Mouse (Mus musculus) hindbrain, postnatal 0 days (tissue): ENCODE measurements around the gene Gnpat. TPM values are rescaled to one million over a fixed set of nuclear protein-coding genes. Genes with fewer than 3 reads are reported as not detected.

Source experiments
- ATAC-seq: fragments of 200-750 bp; cut with Nextera tagmentation; 2 replicates; pipeline ENCODE4 v1.8.0; 2017; ENCODE audit warnings: mild to moderate bottlenecking, moderate TSS enrichment, moderate library complexity
- DNase-seq: peaks from one replicate; pipeline ENCODE4 v3.0.0-alpha.2; 2015; ENCODE audit warnings: low spot score
- H3K27ac ChIP-seq: fragments of 300-500 bp; sonication (generic); 2 replicates; pipeline ENCODE4 v1.5.1; 2014; ENCODE audit warnings: mild to moderate bottlenecking
- H3K27me3 ChIP-seq: fragments of 300-500 bp; sonication (generic); 2 replicates; pipeline ENCODE4 v1.6.1; 2014; ENCODE audit warnings: low read length, mixed read lengths; ENCODE audit not compliant: insufficient read depth
- H3K36me3 ChIP-seq: fragments of 300-500 bp; sonication (generic); 2 replicates; pipeline ENCODE4 v1.6.1; 2014; ENCODE audit warnings: low read length, mixed read lengths; ENCODE audit not compliant: insufficient read depth
- H3K4me1 ChIP-seq: fragments of 300-500 bp; sonication (generic); 2 replicates; pipeline ENCODE4 v1.6.1; 2014; ENCODE audit warnings: antibody characterized with exemption, low read length, mixed read lengths; ENCODE audit not compliant: insufficient read depth
- H3K4me2 ChIP-seq: fragments of 300-500 bp; sonication (generic); 2 replicates; pipeline ENCODE4 v1.6.1; 2014; ENCODE audit warnings: low read depth, mild to moderate bottlenecking, low read length, moderate library complexity, mixed read lengths
- H3K4me3 ChIP-seq: fragments of 300-500 bp; sonication (generic); 2 replicates; pipeline ENCODE4 v1.5.1; 2014; ENCODE audit warnings: low read length
- H3K9ac ChIP-seq: fragments of 300-500 bp; sonication (generic); replicated peaks from 2 replicates; pipeline ENCODE4 v1.6.1; 2014; ENCODE audit warnings: mild to moderate bottlenecking, low read length, moderate library complexity, mixed read lengths
- H3K9me3 ChIP-seq: fragments of 300-500 bp; sonication (generic); 2 replicates; pipeline ENCODE4 v1.6.1; 2016; ENCODE audit warnings: low read length, mixed read lengths
- CTCF ChIP-seq: IDR thresholded peaks from 2 replicates; pipeline ENCODE4 v1.5.1; 2016; ENCODE audit warnings: antibody characterized with exemption, control low read depth, low read depth
- WGBS: fragments of 180-500 bp; shearing (Covaris S2); extraction: QIAGEN DNeasy Blood & Tissue Kit; methylation state at CpG from one replicate; pipeline ENCODE4 v1.1.7; 2014; 5-methylcytosine and 5-hydroxymethylcytosine counted together
- polyA plus RNA-seq: library from polyadenylated mRNA; unstranded; fragments of >200 nt; fragmentation: Nextera tagmentation; extraction: Ambion mirVana; gene quantifications from 2 replicates; pipeline ENCODE4 v1.2.1, GENCODE M21; 2015
- total RNA-seq: library from RNA; depleted of rRNA; stranded (reverse); fragments of >200 nt; gene quantifications from 2 replicates; pipeline ENCODE4 v1.2.3, GENCODE M21; 2014

Gene Gnpat
- total and polyA plus RNA-seq, 2 experiments from 2014 or later: 47.2 to 53.5 TPM

DNA sequence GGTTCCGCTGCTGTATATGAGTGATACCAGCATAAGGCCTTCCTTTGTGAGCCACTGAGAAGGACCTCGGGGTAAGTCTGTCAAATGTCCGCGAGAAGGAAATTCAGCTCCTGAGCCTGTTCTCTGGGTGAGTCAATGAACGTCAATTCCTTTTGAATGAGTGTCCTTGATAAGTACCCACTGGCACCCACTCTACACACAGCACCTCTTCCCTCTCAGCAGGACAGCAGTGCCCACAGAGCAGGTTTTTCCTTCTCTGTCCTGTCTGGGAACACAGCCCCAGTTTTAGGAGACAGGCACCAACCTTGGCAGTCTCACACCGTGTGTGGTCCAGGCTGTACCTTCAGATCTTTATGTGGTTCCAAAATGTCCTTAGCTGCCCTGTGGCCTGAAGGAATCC, 30.9 kb upstream of the Gnpat start:
- ATAC-seq: no peak

DNA sequence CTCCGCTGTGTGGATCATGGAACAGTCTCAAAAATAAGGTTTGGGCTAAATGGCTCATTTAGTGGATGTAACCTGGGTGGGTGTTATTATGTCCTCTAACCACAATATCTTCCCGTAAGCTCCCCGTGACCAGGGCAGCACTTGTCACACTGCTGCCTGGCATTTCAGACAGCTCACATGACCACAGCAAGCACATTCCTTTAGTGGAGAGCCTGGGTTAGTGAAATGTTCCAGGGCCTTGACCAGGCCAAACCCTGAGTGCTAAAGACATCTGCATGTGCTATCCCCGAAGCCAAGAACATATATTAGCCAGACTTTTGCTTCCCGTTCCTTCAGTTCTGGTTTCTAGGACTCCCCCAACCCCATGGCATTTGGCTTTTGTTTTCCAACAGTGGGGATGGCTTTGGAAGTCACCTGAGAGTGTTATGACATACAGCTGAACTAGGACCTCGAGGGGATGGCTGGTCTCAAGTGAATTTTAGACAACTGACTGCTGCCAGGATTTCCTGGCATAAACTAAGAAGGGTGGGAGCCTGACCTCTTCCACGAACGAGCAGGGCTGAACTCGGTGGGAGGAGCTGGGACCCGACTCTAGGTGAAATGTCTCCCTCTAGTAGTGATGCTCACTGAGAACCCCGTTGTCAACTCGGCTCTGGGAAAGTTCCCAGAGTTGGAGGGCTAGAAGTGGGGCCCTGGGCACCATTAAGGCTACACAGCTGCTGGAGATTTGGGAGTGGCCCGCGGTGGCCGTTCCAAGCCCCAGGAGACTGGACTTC, 29.2 kb upstream of the Gnpat start:
- Histone ChIP-seq H3K9me3 (no peaks in the 10 kb centered on the region), H3K4me2 (peak overlapping the region; percentile 21; the same call in 1 of the 2 replicates), H3K36me3 (peaks cover 8% of the 10 kb centered on the region; the same call in 1 of the 2 replicates), H3K4me3 (no peak overlapping the region), H3K27ac (no peak overlapping the region), H3K27me3 (no peaks in the 10 kb centered on the region), H3K4me1 (no peaks in the 10 kb centered on the region), H3K9ac (no peak overlapping the region)
- no peak for ATAC-seq
- 45% methylated on average over 15 of the region's 15 CpGs for WGBS
- DNase-seq: no peak
- no peak for TF ChIP-seq CTCF

More for the DNA sequence above, 30.9 kb upstream of the Gnpat start:
- Histone ChIP-seq H3K9ac (no peak overlapping the region), H3K36me3 (peaks cover 8% of the 10 kb centered on the region; the same call in 1 of the 2 replicates), H3K4me2 (no peak overlapping the region), H3K4me3 (no peak overlapping the region), H3K9me3 (no peaks in the 10 kb centered on the region), H3K27me3 (no peaks in the 10 kb centered on the region), H3K27ac (no peak overlapping the region), H3K4me1 (no peaks in the 10 kb centered on the region)
- 88% methylated on average over 6 of the region's 6 CpGs for WGBS
- DNase-seq: no peak
- TF ChIP-seq CTCF: no peak

DNA sequence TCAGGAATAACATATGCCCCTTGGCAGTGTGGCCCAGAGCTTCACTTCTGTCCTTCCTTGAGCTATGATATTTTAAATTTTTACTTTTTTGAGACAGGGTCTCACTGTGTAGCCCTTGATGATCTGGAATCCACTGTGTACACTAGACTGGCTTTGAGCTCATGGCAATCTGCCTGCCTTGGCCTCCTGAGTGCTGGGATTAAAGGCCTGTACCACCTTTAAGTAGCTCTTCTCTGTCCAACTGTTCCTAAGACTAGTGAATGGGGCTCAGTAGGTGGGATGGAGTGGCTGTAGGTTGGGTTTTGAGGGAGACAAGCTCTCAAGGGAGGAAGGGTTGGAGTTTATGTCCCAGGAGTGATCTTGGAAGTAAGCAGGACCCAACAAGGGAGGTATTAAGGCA, 27.0 kb upstream of the Gnpat start:
- DNase-seq (no peak), ATAC-seq (no peak)
- H3K9ac ChIP-seq: no peak overlapping the region
- H3K9me3 ChIP-seq: no peaks in the 10 kb centered on the region
- no peak for TF ChIP-seq CTCF
- H3K27me3 ChIP-seq: no peaks in the 10 kb centered on the region
- no peak overlapping the region for H3K4me3 ChIP-seq
- H3K4me1 ChIP-seq: no peaks in the 10 kb centered on the region
- H3K4me2 ChIP-seq: no peak overlapping the region
- no peak overlapping the region for H3K27ac ChIP-seq
- peaks cover 17% of the 10 kb centered on the region for H3K36me3 ChIP-seq

DNA sequence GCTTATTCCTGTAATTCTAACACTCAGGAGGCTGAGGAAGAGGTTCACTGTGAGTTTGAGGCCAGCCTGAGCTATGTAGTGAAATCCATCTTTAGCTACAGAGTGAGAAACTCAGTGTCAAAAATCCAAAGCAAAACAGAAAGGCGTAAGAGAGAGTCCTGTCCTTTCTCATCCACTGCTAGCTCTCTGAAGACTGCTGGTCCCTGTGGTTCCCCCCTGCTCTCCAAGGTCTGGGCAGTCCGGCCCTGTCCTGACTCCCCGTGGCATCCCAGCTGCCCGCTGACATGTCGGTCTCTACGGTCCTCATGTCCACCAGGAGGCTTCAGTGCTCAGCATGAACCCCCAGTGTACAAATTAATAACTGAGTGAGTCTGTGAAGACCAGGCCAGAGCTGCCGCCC, 26.6 kb upstream of the Gnpat start:
- WGBS: 75% methylated on average over 7 of the region's 7 CpGs
- no peak for TF ChIP-seq CTCF
- H3K27ac ChIP-seq: no peak overlapping the region

DNA sequence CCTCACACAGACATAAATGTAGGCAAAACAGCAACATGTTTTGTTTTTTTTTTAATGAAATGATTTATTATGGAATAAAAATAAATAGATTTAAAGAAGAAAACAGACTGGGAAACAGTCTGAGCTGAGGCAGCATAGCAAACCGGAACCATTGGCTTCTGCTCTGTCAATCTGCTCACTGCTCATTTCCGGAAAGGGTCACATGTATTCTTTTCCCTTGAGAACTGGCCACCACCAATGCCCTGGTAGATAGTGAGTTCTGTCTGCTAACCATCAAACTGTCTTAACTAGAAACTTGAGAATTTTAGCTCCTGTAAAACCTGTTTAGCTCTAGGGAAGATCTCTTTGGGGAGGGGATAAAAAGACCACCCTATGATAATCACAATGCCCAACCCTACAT, 25.9 kb upstream of the Gnpat start:
- DNase-seq (no peak), ATAC-seq (no peak)
- no peak overlapping the region for H3K9ac ChIP-seq
- H3K4me3 ChIP-seq: no peak overlapping the region
- H3K4me1 ChIP-seq: no peaks in the 10 kb centered on the region
- H3K4me2 ChIP-seq: no peak overlapping the region
- no peaks in the 10 kb centered on the region for H3K27me3 ChIP-seq
- no peak overlapping the region for H3K27ac ChIP-seq
- 78% methylated on average over 2 of the region's 2 CpGs for WGBS
- no peak for TF ChIP-seq CTCF
- no peaks in the 10 kb centered on the region for H3K9me3 ChIP-seq
- H3K36me3 ChIP-seq: peaks cover 17% of the 10 kb centered on the region

More for the DNA sequence above, 26.6 kb upstream of the Gnpat start:
- Histone ChIP-seq H3K4me2 (no peak overlapping the region), H3K27me3 (no peaks in the 10 kb centered on the region), H3K4me3 (no peak overlapping the region), H3K9ac (no peak overlapping the region), H3K36me3 (peaks cover 17% of the 10 kb centered on the region), H3K4me1 (no peaks in the 10 kb centered on the region), H3K9me3 (no peaks in the 10 kb centered on the region)
- DNase-seq (no peak), ATAC-seq (no peak)

DNA sequence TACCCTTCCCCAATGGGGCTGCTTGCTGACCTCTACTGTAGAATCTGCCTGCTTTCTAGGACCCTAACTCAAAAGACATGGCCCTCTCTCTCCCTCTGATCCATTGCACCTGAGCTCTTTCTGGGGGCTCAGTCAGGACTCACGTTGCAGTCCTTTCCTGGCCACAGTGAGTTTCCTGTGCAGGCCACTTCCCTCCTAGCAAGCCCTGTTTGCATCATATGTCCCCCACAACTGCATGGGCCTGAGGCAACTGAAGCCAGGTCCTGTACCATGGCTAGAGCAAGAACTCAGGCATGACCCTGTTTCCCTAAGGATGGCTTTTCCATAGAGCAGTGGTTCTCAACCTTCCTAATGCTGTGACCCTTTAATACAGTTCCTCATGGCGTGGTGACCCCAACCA, 24.9 kb upstream of the Gnpat start:
- Histone ChIP-seq H3K4me3 (no peak overlapping the region), H3K27ac (no peak overlapping the region), H3K4me2 (no peak overlapping the region), H3K36me3 (peaks cover 17% of the 10 kb centered on the region), H3K9ac (no peak overlapping the region), H3K9me3 (no peaks in the 10 kb centered on the region), H3K4me1 (no peaks in the 10 kb centered on the region), H3K27me3 (no peaks in the 10 kb centered on the region)
- DNase-seq (no peak), ATAC-seq (no peak)
- TF ChIP-seq CTCF: no peak
- WGBS: 80% methylated on average over 2 of the region's 2 CpGs

DNA sequence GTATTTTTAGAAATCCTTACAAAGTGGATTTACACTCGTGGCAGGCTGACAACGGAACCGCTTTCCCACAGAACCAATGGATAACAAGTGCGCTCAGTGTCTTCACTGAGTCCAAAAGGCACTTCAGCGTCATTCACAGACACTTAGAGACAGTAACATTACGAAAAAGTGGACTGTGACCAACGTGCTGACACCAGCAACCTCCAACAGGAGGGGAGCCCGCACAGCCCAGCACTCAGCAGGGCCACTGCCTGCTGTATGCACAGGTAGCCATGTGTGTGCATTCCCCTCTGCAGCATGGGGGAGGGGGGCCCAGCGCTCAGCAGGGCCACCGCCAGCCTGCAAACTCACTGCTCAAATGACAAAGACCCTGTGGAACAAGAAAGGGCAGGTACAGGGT, 23.5 kb upstream of the Gnpat start:
- 91% methylated on average over 10 of the region's 10 CpGs for WGBS
- no peaks in the 10 kb centered on the region for H3K27me3 ChIP-seq
- TF ChIP-seq CTCF: no peak

More for the DNA sequence above, 23.5 kb upstream of the Gnpat start:
- DNase-seq: no peak
- H3K9me3 ChIP-seq: no peaks in the 10 kb centered on the region
- no peak for ATAC-seq
- H3K4me2 ChIP-seq: no peak overlapping the region
- no peak overlapping the region for H3K27ac ChIP-seq
- peaks cover 17% of the 10 kb centered on the region for H3K36me3 ChIP-seq
- no peak overlapping the region for H3K4me3 ChIP-seq
- no peak overlapping the region for H3K9ac ChIP-seq
- no peaks in the 10 kb centered on the region for H3K4me1 ChIP-seq
